Mouse (Mus musculus) thymus, adult 2 months (tissue): ENCODE measurements around the gene Gm49342. TPM values are rescaled to one million over a fixed set of nuclear protein-coding genes. Genes with fewer than 3 reads are reported as not detected.
"Not testable (repeated sequence)": the region's sequence is repeated elsewhere in the genome, so short reads cannot be mapped to it uniquely, and the experiment has no call there.

Source experiments
- DNase-seq: peaks from one replicate; pipeline ENCODE4 v3.0.0; 2021
- H3K27ac ChIP-seq: fragments of 200-500 bp; 2 replicates; pipeline ENCODE4 v1.5.1; 2012; ENCODE audit warnings: low read length, control low read depth; ENCODE audit not compliant: control insufficient read depth, insufficient read depth
- H3K27me3 ChIP-seq: fragments of 200-500 bp; 2 replicates; pipeline ENCODE4 v1.6.1; 2012; ENCODE audit warnings: mild to moderate bottlenecking, low read length, moderate library complexity, mixed read lengths; ENCODE audit not compliant: control insufficient read depth, insufficient read depth
- H3K36me3 ChIP-seq: fragments of 200-500 bp; 2 replicates; pipeline ENCODE4 v1.6.1; 2012; ENCODE audit warnings: mild to moderate bottlenecking, low read length, moderate library complexity; ENCODE audit not compliant: control insufficient read depth, insufficient read depth
- H3K4me1 ChIP-seq: fragments of 200-500 bp; replicated peaks from 2 replicates; pipeline ENCODE4 v1.6.1; 2012; ENCODE audit warnings: low read length; ENCODE audit not compliant: control insufficient read depth, insufficient read depth
- H3K4me3 ChIP-seq: fragments of 200-500 bp; 2 replicates; pipeline ENCODE4 v1.5.1; 2012; ENCODE audit warnings: mild to moderate bottlenecking, low read length, control low read depth, moderate library complexity; ENCODE audit not compliant: control insufficient read depth, insufficient read depth
- CTCF ChIP-seq: fragments of 200-500 bp; IDR thresholded peaks from 2 replicates; pipeline ENCODE4 v1.5.1; 2012; ENCODE audit warnings: mild to moderate bottlenecking, control low read depth, low read length, moderate library complexity, borderline replicate concordance; ENCODE audit not compliant: control insufficient read depth, poor library complexity, insufficient read depth; ENCODE audit errors: extremely low read depth
- POLR2A ChIP-seq: fragments of 200-500 bp; IDR thresholded peaks from 2 replicates; pipeline ENCODE4 v1.6.1; 2012; ENCODE audit warnings: mild to moderate bottlenecking, low read length, control low read depth, moderate library complexity; ENCODE audit not compliant: control insufficient read depth, poor library complexity, insufficient read depth; ENCODE audit errors: extremely low read depth
- WGBS: fragments of 180-500 bp; shearing (Covaris S2); methylation state at CpG from one replicate; pipeline ENCODE4 v1.1.7; 2018; 5-methylcytosine and 5-hydroxymethylcytosine counted together
- polyA plus RNA-seq: library from polyadenylated mRNA; depleted of rRNA; stranded (reverse); fragments of >200 nt; gene quantifications from 2 replicates; pipeline ENCODE4 v1.2.3, GENCODE M21; 2012

The Gm49342 gene
- polyA plus RNA-seq, 1 experiment: 20.1 TPM

GRCm38 (mm10) chr14:50903973-50904827 lies 40.1 kb upstream of the Gm49342 start:
- Histone ChIP-seq H3K27me3 (no peaks in the 10 kb centered on the region), H3K27ac (no peak overlapping the region), H3K36me3 (no peaks in the 10 kb centered on the region), H3K4me3 (no peak overlapping the region), H3K4me1 (no peaks in the 10 kb centered on the region)
- WGBS: 44% methylated on average over 26 of the region's 26 CpGs
- no peak for TF ChIP-seq CTCF
- no peak for TF ChIP-seq POLR2A
- no peak for DNase-seq

- H3K27ac ChIP-seq: no peak overlapping the region
- H3K27me3 ChIP-seq: no peaks in the 10 kb centered on the region
- DNase-seq: no peak
- no peak overlapping the region for H3K4me3 ChIP-seq
- 97% methylated on average over 4 of the region's 4 CpGs for WGBS
- TF ChIP-seq POLR2A (no peak), CTCF (no peak)
- H3K36me3 ChIP-seq: no peaks in the 10 kb centered on the region
- H3K4me1 ChIP-seq: no peaks in the 10 kb centered on the region
Observed at GRCm38 (mm10) chr14:50904828-50905129, 39.5 kb upstream of the Gm49342 start.

- H3K4me1 ChIP-seq, H3K27ac ChIP-seq, DNase-seq, H3K4me3 ChIP-seq, H3K27me3 ChIP-seq, H3K36me3 ChIP-seq: not testable (repeated sequence)
Observed at GRCm38 (mm10) chr14:50905327-50905726, 39.0 kb upstream of the Gm49342 start.

DNA sequence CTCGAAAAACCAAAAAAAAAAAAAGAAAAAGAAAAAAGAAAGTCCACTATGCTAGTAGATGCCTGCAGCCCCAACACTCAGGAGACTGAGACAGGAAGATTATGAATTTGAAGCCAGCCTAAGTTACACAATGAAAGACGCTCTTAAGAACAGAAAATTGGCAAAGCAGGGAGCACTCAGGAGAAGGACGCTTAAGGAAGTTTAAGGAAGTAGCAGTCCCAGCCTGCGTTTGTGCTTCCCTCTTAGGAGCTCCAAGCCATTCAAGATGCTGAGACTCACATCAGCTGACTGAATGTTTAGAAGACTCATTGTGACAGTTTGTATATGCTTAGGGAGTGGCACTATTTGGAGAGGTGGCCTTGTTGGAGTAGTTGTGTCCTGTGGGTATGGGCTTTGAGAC lies 36.2 kb upstream of the Gm49342 start:
- 83% methylated on average over 4 of the region's 4 CpGs for WGBS
- TF ChIP-seq POLR2A: no peak
- no peak for TF ChIP-seq CTCF
- DNase-seq: no peak

DNA sequence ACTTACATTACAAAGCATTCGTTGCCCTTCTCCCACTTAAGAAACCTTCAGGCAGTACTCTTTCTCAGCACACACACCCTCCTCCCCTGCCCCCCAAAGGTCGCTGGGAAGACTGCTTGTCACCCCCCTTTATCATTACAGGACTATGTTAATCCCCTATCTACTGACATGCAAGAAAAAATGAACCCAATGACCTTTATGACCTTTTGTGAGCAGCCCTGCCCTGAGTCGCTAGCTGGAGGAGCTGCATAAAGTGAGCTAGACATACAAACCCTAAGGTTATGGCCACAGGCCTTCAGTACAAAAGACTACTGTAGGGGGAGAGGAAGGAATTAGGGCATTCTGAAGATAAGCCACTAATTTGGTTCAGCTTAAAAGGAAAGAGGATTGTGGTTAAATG lies 33.0 kb upstream of the Gm49342 start:
- Histone ChIP-seq H3K36me3 (peaks cover 18% of the 10 kb centered on the region), H3K4me1 (no peaks in the 10 kb centered on the region), H3K27me3 (no peaks in the 10 kb centered on the region), H3K27ac (no peak overlapping the region), H3K4me3 (no peak overlapping the region)
- TF ChIP-seq POLR2A: no peak
- TF ChIP-seq CTCF: no peak
- no peak for DNase-seq
- WGBS: 86% methylated on average over 3 of the region's 3 CpGs

More for the DNA sequence above, 36.2 kb upstream of the Gm49342 start:
- Histone ChIP-seq H3K4me1 (no peaks in the 10 kb centered on the region), H3K4me3 (no peak overlapping the region), H3K27me3 (no peaks in the 10 kb centered on the region), H3K27ac (no peak overlapping the region), H3K36me3 (no peaks in the 10 kb centered on the region; the same call in 1 of the 2 replicates)

GRCm38 (mm10) chr14:50923437-50923836 lies 20.9 kb upstream of the Gm49342 start:
- peaks cover 10% of the 10 kb centered on the region for H3K36me3 ChIP-seq
- DNase-seq, H3K27ac ChIP-seq, H3K27me3 ChIP-seq, H3K4me1 ChIP-seq, H3K4me3 ChIP-seq: not testable (repeated sequence)
- WGBS: 62% methylated on average over 1 of the region's 1 CpGs
